Mouse (Mus musculus) cerebellum, adult 2 months (tissue): ENCODE measurements around the gene Ulk4.

Source experiments
- CTCF ChIP-seq: fragments of 200-500 bp; IDR thresholded peaks from 2 replicates; pipeline ENCODE4 v1.5.1; 2011; ENCODE audit warnings: low read depth, mild to moderate bottlenecking, control low read depth, low read length, moderate library complexity, borderline replicate concordance; ENCODE audit not compliant: insufficient read depth
- POLR2A ChIP-seq: fragments of 200-500 bp; IDR thresholded peaks from 2 replicates; pipeline ENCODE4 v1.6.1; 2011; ENCODE audit warnings: low read length, control low read depth, borderline replicate concordance; ENCODE audit not compliant: insufficient read depth

DNA sequence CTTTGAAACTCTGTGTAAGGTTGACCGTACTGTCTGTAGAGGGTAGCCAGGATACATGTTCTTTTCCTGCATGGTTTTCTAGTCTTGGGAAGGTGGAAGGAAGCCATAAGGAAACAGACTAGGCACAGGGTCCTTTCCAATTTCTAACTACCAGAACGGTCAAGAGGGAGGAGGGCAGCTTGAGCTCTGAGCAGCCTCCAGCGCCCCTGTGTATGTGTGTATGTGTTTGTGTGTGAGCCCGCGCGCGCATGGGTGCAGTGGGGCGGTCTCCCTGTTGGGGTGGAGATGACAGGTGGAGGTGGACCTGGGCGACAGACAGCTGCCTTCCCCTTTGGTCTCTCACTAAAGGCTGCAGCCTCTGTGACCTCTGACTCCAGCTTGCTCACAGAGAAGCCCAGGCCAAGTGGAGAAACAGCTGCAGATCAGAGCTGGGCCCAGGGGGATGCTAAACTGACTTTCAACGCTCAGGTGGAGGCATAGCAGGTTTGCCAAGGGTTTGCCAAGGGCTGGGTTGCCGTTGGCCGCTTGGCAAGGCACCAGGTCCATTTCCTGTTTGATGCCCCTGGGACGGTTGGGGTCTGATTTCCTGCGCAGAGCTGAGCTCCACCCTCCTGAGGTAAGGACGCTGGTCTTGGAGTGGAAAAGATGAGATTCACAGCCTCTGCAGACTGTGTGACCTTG, 21.6 kb upstream of the Ulk4 start:
- TF ChIP-seq CTCF (no peak), POLR2A (no peak)
